Mouse (Mus musculus) heart, postnatal 10 days (tissue): ENCODE measurements around the gene C5ar2. TPM values are rescaled to one million over a fixed set of nuclear protein-coding genes. Genes with fewer than 3 reads are reported as not detected.
"Not testable (repeated sequence)": the region's sequence is repeated elsewhere in the genome, so short reads cannot be mapped to it uniquely, and the experiment has no call there.

Experiments
- DNase-seq, 2 experiments: peaks; one replicate each; pipeline ENCODE4 v3.0.0; 2021
- intact Hi-C: fragments of 180-260 bp; cut with DNase I; formaldehyde crosslinking; loops from one replicate; pipeline ENCODE4 v1.15.1; 2025
- total RNA-seq, 2 experiments: library from RNA; stranded (reverse); gene quantifications; 2 replicates each; pipeline ENCODE4 v1.2.3; 2021

The C5ar2 gene
- total RNA-seq, 2 experiments from 2014 or later, result 0.38 to 0.50 TPM

GRCm38 (mm10) chr7:16259110-16259590, 15.2 kb upstream of the C5ar2 start, which contains the start of gene C5ar1:
TSS of gene C5ar1 (minus strand) at chr7:16259540.
- no peak for DNase-seq
- intact Hi-C loops, result no loop called here

GRCm38 (mm10) chr7:16257830-16258229, 13.9 kb upstream of the C5ar2 start:
- intact Hi-C loops, result no loop called here

GRCm38 (mm10) chr7:16255963-16256362, 12.0 kb upstream of the C5ar2 start:
- DNase-seq, intact Hi-C loops: not testable (repeated sequence)

More at GRCm38 (mm10) chr7:16257830-16258229, 13.9 kb upstream of the C5ar2 start:
- DNase-seq, result no peak

- intact Hi-C loops, result no loop called here
These were observed 10.2 kb upstream of the C5ar2 start for GRCm38 (mm10) chr7:16254195-16254594.

GRCm38 (mm10) chr7:16250687-16251086, 6.7 kb upstream of the C5ar2 start:
- DNase-seq, result no peak
- intact Hi-C loops, result no loop called here

More at GRCm38 (mm10) chr7:16254195-16254594, 10.2 kb upstream of the C5ar2 start:
- DNase-seq, result no peak

- DNase-seq, result no peak
- intact Hi-C loops, result no loop called here
These were observed 2.0 kb upstream of the C5ar2 start for GRCm38 (mm10) chr7:16245958-16246357.

- intact Hi-C loops, result no loop called here
- DNase-seq, result no peak
These were observed 1.8 kb downstream of the C5ar2 start for GRCm38 (mm10) chr7:16242198-16242597.

GRCm38 (mm10) chr7:16241787-16242186, 2.2 kb downstream of the C5ar2 start:
- intact Hi-C loops, result loop anchor here (2.0 kb wide), 1 partner anchor 15 kb away; no protein-coding TSS in a partner anchor
- no peak for DNase-seq

- intact Hi-C loops, result loop anchor here (2.0 kb wide), 1 partner anchor 14 kb away; no protein-coding TSS in a partner anchor
- DNase-seq, result no peak
These were observed 3.0 kb downstream of the C5ar2 start for GRCm38 (mm10) chr7:16240978-16241303.

GRCm38 (mm10) chr7:16240281-16240977, 3.5 kb downstream of the C5ar2 start:
- intact Hi-C loops, result loop anchor here (2.0 kb wide), 1 partner anchor 14 kb away; no protein-coding TSS in a partner anchor
- no peak for DNase-seq

- intact Hi-C loops, result no loop called here
- peak; percentile 57 to 61 for DNase-seq
These were observed 4.4 kb downstream of the C5ar2 start for GRCm38 (mm10) chr7:16239554-16239997.

- DNase-seq, result peak; percentile 16 to 34
- intact Hi-C loops, result no loop called here
These were observed 14.1 kb downstream of the C5ar2 start for GRCm38 (mm10) chr7:16229869-16230268.

- intact Hi-C loops, result no loop called here
- DNase-seq, result peak; percentile 96 to 97
These were observed 22.2 kb downstream of the C5ar2 start, which contains the start of gene Dhx34 for GRCm38 (mm10) chr7:16221582-16222272. TSS of gene Dhx34 (minus strand) at chr7:16222037.

- no peak for DNase-seq
- intact Hi-C loops, result loop anchor here (5.0 kb wide), 1 partner anchor 48 kb away; no protein-coding TSS in a partner anchor
These were observed 30.0 kb downstream of the C5ar2 start for GRCm38 (mm10) chr7:16213986-16214385.

- no peak for DNase-seq
- intact Hi-C loops, result loop anchor here (5.0 kb wide), 1 partner anchor 49 kb away; no protein-coding TSS in a partner anchor
These were observed 30.8 kb downstream of the C5ar2 start for GRCm38 (mm10) chr7:16213196-16213595.

- intact Hi-C loops, result loop anchor here (5.0 kb wide), 1 partner anchor 51 kb away; no protein-coding TSS in a partner anchor
- DNase-seq, result peak; percentile 20 to 31
These were observed 33.0 kb downstream of the C5ar2 start for GRCm38 (mm10) chr7:16210862-16211365.

- DNase-seq, result no peak
- intact Hi-C loops, result no loop called here
These were observed 34.9 kb downstream of the C5ar2 start for GRCm38 (mm10) chr7:16208781-16209665.

GRCm38 (mm10) chr7:16207496-16207895, 36.5 kb downstream of the C5ar2 start:
- intact Hi-C loops, result no loop called here
- DNase-seq, result peak; percentile 15 to 17

- intact Hi-C loops, result no loop called here
- peak in 1 of 2 experiments; percentile 9 for DNase-seq
These were observed 36.9 kb downstream of the C5ar2 start for GRCm38 (mm10) chr7:16207076-16207475.

GRCm38 (mm10) chr7:16204791-16205190, 39.2 kb downstream of the C5ar2 start:
- intact Hi-C loops, result no loop called here
- DNase-seq, result no peak
